In genomic region chr2:165360861-165361260, GRCm38 (mm10) we compare ENCODE assay signal across 9 mouse cellular contexts. TPM values are rescaled to one million over a fixed set of nuclear protein-coding genes. Genes with fewer than 3 reads are reported as not detected.
A peak's percentile ranks its signal among the peaks of the same experiment; 100 is the strongest.
DNase-seq lines count a peak whose midpoint lies in the region; ATAC-seq and TF ChIP-seq lines count a peak whose summit lies in the region.
"Had no signal": no experiment of that assay in that cellular context is flagged by ENCODE, and none has a peak within 500 bp of the region (broad histone marks: within the 10 kb centered on the region; RNA-seq: fewer than 3 reads in every experiment).

No protein-coding gene starts in this region.

- 4% methylated on average over 1 of the region's 1 CpGs for WGBS in thymus, adult 2 months
- WGBS in embryonic facial prominence, embryonic 14.5 days, result 0% methylated on average over 1 of the region's 1 CpGs
- WGBS in hindbrain, embryonic 12.5 days, result 0% methylated on average over 1 of the region's 1 CpGs
- 3% methylated on average over 1 of the region's 1 CpGs for WGBS in limb, embryonic 11.5 days

- TF ChIP-seq CTCF in thymus, adult 2 months (IDR thresholded peaks at IDR 0.05; ENCODE audit: borderline replicate concordance, control insufficient read depth, extremely low read depth, insufficient read depth, low read length, poor library complexity), result peak; percentile 37; the same call in 1 of the 2 replicates

- no peaks in the 10 kb centered on the region for H3K27me3 ChIP-seq in thymus, adult 2 months (ENCODE audit: control insufficient read depth, insufficient read depth, low read length)
- no peaks in the 10 kb centered on the region for H3K27me3 ChIP-seq in embryonic facial prominence, embryonic 14.5 days (replicated peaks; ENCODE audit: control insufficient read depth, insufficient read depth, low read length)
- 0 out of 2 replicates have a peak, but pooled peaks cover 6% of the 10 kb centered on the region for H3K27me3 ChIP-seq in hindbrain, embryonic 12.5 days
- H3K27me3 ChIP-seq in limb, embryonic 11.5 days (ENCODE audit: control insufficient read depth, insufficient read depth, low read length), result no peaks in the 10 kb centered on the region

- peak; percentile 37 for DNase-seq in thymus, adult 2 months
- no peak for DNase-seq in thymus, adult 18-20 months
- DNase-seq in adrenal gland, postnatal 10 days, result peak; percentile 71
- peak; percentile 92 for DNase-seq in embryonic facial prominence, embryonic 14.5 days (ENCODE audit: low spot score)
- DNase-seq in limb, embryonic 11.5 days (ENCODE audit: low spot score), result peak; percentile 86

- H3K36me3 ChIP-seq in thymus, adult 2 months (ENCODE audit: control insufficient read depth, insufficient read depth, low read length), result no peaks in the 10 kb centered on the region
- no peaks in the 10 kb centered on the region for H3K36me3 ChIP-seq in embryonic facial prominence, embryonic 14.5 days (ENCODE audit: control insufficient read depth, insufficient read depth, low read length)
- 0 out of 2 replicates have a peak, but pooled peaks cover under 1% of the 10 kb centered on the region for H3K36me3 ChIP-seq in hindbrain, embryonic 12.5 days
- no peaks in the 10 kb centered on the region for H3K36me3 ChIP-seq in limb, embryonic 11.5 days (ENCODE audit: control insufficient read depth, insufficient read depth, low read length)

- no peak overlapping the region for H3K4me2 ChIP-seq in embryonic facial prominence, embryonic 14.5 days (ENCODE audit: low read depth, low read length)
- H3K4me2 ChIP-seq in hindbrain, embryonic 12.5 days (replicated peaks), result no peak overlapping the region
- no peak overlapping the region for H3K4me2 ChIP-seq in limb, embryonic 11.5 days (ENCODE audit: low read depth, severe bottlenecking)

- H3K9ac ChIP-seq in embryonic facial prominence, embryonic 14.5 days (ENCODE audit: low read depth, low read length), result no peak overlapping the region
- no peak overlapping the region for H3K9ac ChIP-seq in hindbrain, embryonic 12.5 days
- no peak overlapping the region for H3K9ac ChIP-seq in limb, embryonic 11.5 days (ENCODE audit: low read length)

- H3K27ac ChIP-seq in thymus, adult 2 months (ENCODE audit: control insufficient read depth, insufficient read depth, low read length), result no peak overlapping the region
- no peak overlapping the region for H3K27ac ChIP-seq in embryonic facial prominence, embryonic 14.5 days (replicated peaks; ENCODE audit: low read depth, low read length)
- H3K27ac ChIP-seq in hindbrain, embryonic 12.5 days, result no peak overlapping the region
- H3K27ac ChIP-seq in limb, embryonic 11.5 days (replicated peaks; ENCODE audit: low read depth, low read length), result no peak overlapping the region

- peak; percentile 78 for ATAC-seq in embryonic facial prominence, embryonic 14.5 days (ENCODE audit: low read depth)
- ATAC-seq in hindbrain, embryonic 12.5 days (ENCODE audit: low FRiP score), result 0 out of 2 replicates have a peak, but pooled peaks have one; percentile 43
- ATAC-seq in limb, embryonic 11.5 days (ENCODE audit: insufficient number of reproducible peaks, low FRiP score, low TSS enrichment, low read depth), result no peak
- ATAC-seq in monocyte, adult 5-6 weeks (replicated peaks; ENCODE audit: insufficient number of reproducible peaks, low FRiP score, low TSS enrichment, poor library complexity, severe bottlenecking), result peak; percentile 78
- ATAC-seq in activated CD4-positive, CD25-positive, alpha-beta regulatory T cell, adult 4 months, result no peak

- no peak for TF ChIP-seq POLR2A in thymus, adult 2 months (IDR thresholded peaks at IDR 0.05; ENCODE audit: control insufficient read depth, extremely low read depth, insufficient read depth, low read length, poor library complexity)

- no peak overlapping the region for H3K4me3 ChIP-seq in thymus, adult 2 months (ENCODE audit: control insufficient read depth, insufficient read depth, low read length)
- no peak overlapping the region for H3K4me3 ChIP-seq in embryonic facial prominence, embryonic 14.5 days (ENCODE audit: low read depth, low read length)
- no peak overlapping the region for H3K4me3 ChIP-seq in hindbrain, embryonic 12.5 days
- H3K4me3 ChIP-seq in limb, embryonic 11.5 days (ENCODE audit: low read depth, low read length), result no peak overlapping the region
- H3K4me3 ChIP-seq: myocyte had no signal

- H3K9me3 ChIP-seq in embryonic facial prominence, embryonic 14.5 days (ENCODE audit: control insufficient read depth, low read length), result 0 out of 2 replicates have a peak, but pooled peaks cover under 1% of the 10 kb centered on the region
- H3K9me3 ChIP-seq in hindbrain, embryonic 12.5 days (replicated peaks), result 0 out of 2 replicates have a peak, but pooled peaks cover 3% of the 10 kb centered on the region
- no peaks in the 10 kb centered on the region for H3K9me3 ChIP-seq in limb, embryonic 11.5 days (ENCODE audit: control insufficient read depth, low read length)

- H3K4me1 ChIP-seq in thymus, adult 2 months (replicated peaks; ENCODE audit: control insufficient read depth, insufficient read depth, low read length), result no peaks in the 10 kb centered on the region
- H3K4me1 ChIP-seq in embryonic facial prominence, embryonic 14.5 days (ENCODE audit: control insufficient read depth, insufficient read depth, low read length), result no peaks in the 10 kb centered on the region
- peaks cover 8% of the 10 kb centered on the region; the same call in 1 of the 2 replicates for H3K4me1 ChIP-seq in hindbrain, embryonic 12.5 days
- 0 out of 2 replicates have a peak, but pooled peaks cover 2% of the 10 kb centered on the region for H3K4me1 ChIP-seq in limb, embryonic 11.5 days (ENCODE audit: control insufficient read depth, insufficient read depth, low read length)

RNA-seq across cellular contexts. Expression of gene Zfp663, which starts 7.7 kb away (rescaled TPM):
- polyA plus RNA-seq in thymus, adult 2 months (2012; rRNA removed), result not detected in 2 replicates
- total RNA-seq in adrenal gland, postnatal 10 days (2021), result not detected
- polyA plus RNA-seq in embryonic facial prominence, embryonic 14.5 days (2014; fragmentation: Nextera tagmentation; extraction: Ambion mirVana), result 0.55 and 0.64 TPM in 2 replicates
- polyA plus RNA-seq in hindbrain, embryonic 12.5 days (2016; fragmentation: Nextera tagmentation; extraction: Ambion mirVana), result 5.5 and 6.6 TPM in 2 replicates
- polyA plus RNA-seq in limb, embryonic 11.5 days (2014; fragmentation: Nextera tagmentation; extraction: Ambion mirVana), result 1.2 and 1.7 TPM in 2 replicates
- total RNA-seq in monocyte, adult 5-6 weeks (2017), result not detected in 3 replicates
- not detected for polyA plus RNA-seq in activated CD4-positive, CD25-positive, alpha-beta regulatory T cell, adult 4 months (2017; shearing (Covaris generic))
- polyA plus RNA-seq: myocyte had no signal

RNA-seq across cellular contexts. Expression of gene Zfp334, which starts 27.2 kb away (rescaled TPM):
- polyA plus RNA-seq in thymus, adult 2 months (2012; rRNA removed), result 0.23 and 0.31 TPM in 2 replicates
- total RNA-seq in adrenal gland, postnatal 10 days (2021), result 1 to 10 TPM; 5.1 to 6.0 TPM
- 8.7 TPM in 2 replicates for polyA plus RNA-seq in embryonic facial prominence, embryonic 14.5 days (2014; fragmentation: Nextera tagmentation; extraction: Ambion mirVana)
- polyA plus RNA-seq in hindbrain, embryonic 12.5 days (2016; fragmentation: Nextera tagmentation; extraction: Ambion mirVana), result 20.0 and 21.1 TPM in 2 replicates
- 19.5 and 21.3 TPM in 2 replicates for polyA plus RNA-seq in limb, embryonic 11.5 days (2014; fragmentation: Nextera tagmentation; extraction: Ambion mirVana)
- total RNA-seq in monocyte, adult 5-6 weeks (2017), result not detected in 3 replicates
- polyA plus RNA-seq in activated CD4-positive, CD25-positive, alpha-beta regulatory T cell, adult 4 months (2017; shearing (Covaris generic)), result under 1 TPM in 1 of 2 experiments, not detected in 1; 0.08 TPM

RNA-seq across cellular contexts. Expression of gene Elmo2, which starts 34.6 kb away (rescaled TPM):
- 95.0 and 106 TPM in 2 replicates for polyA plus RNA-seq in thymus, adult 2 months (2012; rRNA removed)
- total RNA-seq in adrenal gland, postnatal 10 days (2021), result 10 to 100 TPM; 27.0 to 34.7 TPM
- polyA plus RNA-seq in embryonic facial prominence, embryonic 14.5 days (2014; fragmentation: Nextera tagmentation; extraction: Ambion mirVana), result 70.6 and 77.3 TPM in 2 replicates
- 88.8 TPM in 2 replicates for polyA plus RNA-seq in hindbrain, embryonic 12.5 days (2016; fragmentation: Nextera tagmentation; extraction: Ambion mirVana)
- 85.4 and 86.0 TPM in 2 replicates for polyA plus RNA-seq in limb, embryonic 11.5 days (2014; fragmentation: Nextera tagmentation; extraction: Ambion mirVana)
- total RNA-seq in monocyte, adult 5-6 weeks (2017), result 120 to 175 TPM (median 140 TPM) in 3 replicates
- 10 to 100 TPM; 30.4 to 35.4 TPM for polyA plus RNA-seq in activated CD4-positive, CD25-positive, alpha-beta regulatory T cell, adult 4 months (2017; shearing (Covaris generic))

RNA-seq across cellular contexts. Expression of gene Ocstamp, which starts 39.3 kb away (rescaled TPM):
- polyA plus RNA-seq in thymus, adult 2 months (2012; rRNA removed), result 0.37 and 0.44 TPM in 2 replicates
- total RNA-seq in adrenal gland, postnatal 10 days (2021), result under 1 TPM; 0.30 to 0.51 TPM
- 0.35 and 1.1 TPM in 2 replicates for polyA plus RNA-seq in embryonic facial prominence, embryonic 14.5 days (2014; fragmentation: Nextera tagmentation; extraction: Ambion mirVana)
- polyA plus RNA-seq in hindbrain, embryonic 12.5 days (2016; fragmentation: Nextera tagmentation; extraction: Ambion mirVana), result 0.05 TPM in 1 of 2 replicates, not detected in the other
- 0.04 TPM in 1 of 2 replicates, not detected in the other for polyA plus RNA-seq in limb, embryonic 11.5 days (2014; fragmentation: Nextera tagmentation; extraction: Ambion mirVana)
- total RNA-seq in monocyte, adult 5-6 weeks (2017), result 0.19 TPM in 1 of 3 replicates, not detected in the others
- polyA plus RNA-seq in activated CD4-positive, CD25-positive, alpha-beta regulatory T cell, adult 4 months (2017; shearing (Covaris generic)), result not detected
- polyA plus RNA-seq: myocyte had no signal

Comparison
In these comparisons a context has a peak if more than half of its experiments do, and no peak if none do; other contexts are left out.
1. DNase-seq: peak in thymus, adult 2 months (single experiment), adrenal gland, postnatal 10 days (single experiment), embryonic facial prominence, embryonic 14.5 days (single experiment) and limb, embryonic 11.5 days (single experiment); none in thymus, adult 18-20 months (0 of 2).
2. ATAC-seq: peak in embryonic facial prominence, embryonic 14.5 days (single experiment), hindbrain, embryonic 12.5 days (single experiment) and monocyte, adult 5-6 weeks (single experiment); none in limb, embryonic 11.5 days (single experiment) and activated CD4-positive, CD25-positive, alpha-beta regulatory T cell, adult 4 months (single experiment).